Mouse (Mus musculus) small intestine, adult 2 months (tissue): ENCODE data around the gene Mbtps1.

Experiments
- CTCF ChIP-seq: fragments of 200-500 bp; IDR thresholded peaks from 2 replicates; pipeline ENCODE4 v1.5.1; 2012; ENCODE audit warnings: low read depth, mild to moderate bottlenecking, control low read depth, inconsistent platforms, low read length, moderate library complexity, mixed read lengths; ENCODE audit not compliant: insufficient replicate concordance, insufficient read length; ENCODE audit errors: extremely low read depth
- POLR2A ChIP-seq: fragments of 200-500 bp; IDR thresholded peaks from 2 replicates; pipeline ENCODE4 v1.6.1; 2012; ENCODE audit warnings: low read depth, mild to moderate bottlenecking, control low read depth, inconsistent platforms, low read length, moderate library complexity

DNA sequence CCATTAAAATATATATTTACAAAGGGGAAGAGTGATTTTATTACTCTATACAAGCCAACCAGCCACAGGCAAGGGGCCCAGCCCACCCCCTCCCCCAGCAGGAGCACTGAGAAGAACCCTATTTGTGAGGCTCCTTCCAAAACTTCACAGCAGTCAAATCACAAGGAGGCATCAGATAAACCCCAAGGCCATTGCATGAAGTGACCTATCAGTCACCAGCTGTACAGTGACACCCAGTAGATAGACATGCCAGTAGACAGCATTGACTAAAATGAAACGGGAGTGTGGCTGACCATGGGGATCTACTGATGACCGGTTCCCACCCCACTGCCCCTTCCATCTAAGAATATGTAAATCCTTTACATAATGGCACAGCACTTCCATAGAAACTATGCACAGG is 5.6 kb downstream of the Mbtps1 start:
- no peak for TF ChIP-seq POLR2A
- no peak for TF ChIP-seq CTCF
